Mouse (Mus musculus) ES-Bruce4 (cell line): ENCODE results near the gene Syngr3.

Source experiments
- CTCF ChIP-seq: IDR thresholded peaks from one replicate; pipeline ENCODE4 v1.8.1; 2011; ENCODE audit warnings: low read depth, low read length
- EP300 ChIP-seq: IDR thresholded peaks from 2 replicates; pipeline ENCODE4 v1.6.1; 2011; ENCODE audit warnings: low read depth, low read length; ENCODE audit not compliant: insufficient read depth

GRCm38 (mm10) chr17:24697985-24698384, 8.2 kb upstream of the Syngr3 start:
- TF ChIP-seq CTCF: no peak
- peak; percentile 72 for TF ChIP-seq EP300
